Mouse (Mus musculus): ENCODE data around the gene Arhgef17.

- no peak for TF ChIP-seq GATA1 (IDR thresholded peaks at IDR 0.05; ENCODE audit: low read length)
- no peak for TF ChIP-seq TAL1 (IDR thresholded peaks at IDR 0.05; ENCODE audit: low read length)
These were observed 50.4 kb downstream of the Arhgef17 start for GRCm38 (mm10) chr7:100881531-100881930.

Measured in erythroblast, embryonic 14.5 days (primary cell).